Mouse (Mus musculus) cerebellum, postnatal 14 days (tissue): ENCODE data around the gene Cnfn.
A peak's percentile ranks its signal among the peaks of the same experiment; 100 is the strongest.
"Not testable (repeated sequence)": the region's sequence is repeated elsewhere in the genome, so short reads cannot be mapped to it uniquely, and the experiment has no call there.

Source experiments
- DNase-seq, 2 experiments: peaks; one replicate each; pipeline ENCODE4 v3.0.0; 2021; ENCODE audit warnings: mixed read lengths in 2 of 2

Gene Cnfn

GRCm38 (mm10) chr7:25369058-25369749, at the start of gene Cnfn:
Cnfn (minus strand) TSS chr7:25369724.
- peak; percentile 75 to 76 for DNase-seq

DNA sequence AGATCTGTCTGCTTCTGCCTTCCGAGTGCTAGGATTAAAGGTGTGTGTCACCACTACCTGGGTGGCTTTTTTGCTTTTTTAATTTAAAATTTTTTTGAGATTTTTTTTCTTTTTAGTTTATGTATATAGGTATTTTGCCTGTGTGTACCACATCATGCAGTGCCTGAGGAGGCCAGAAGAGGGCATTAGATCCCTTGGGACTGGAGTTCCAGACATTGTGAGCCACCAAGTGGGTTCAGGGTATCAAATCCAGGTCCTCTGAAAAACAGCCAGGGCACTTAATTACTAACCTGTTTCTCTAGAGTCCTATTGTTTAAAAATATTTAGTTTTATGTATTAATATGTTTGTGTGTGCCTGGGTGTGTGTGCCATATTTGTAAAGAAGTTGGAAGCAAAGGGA, 48.1 kb upstream of the Cnfn start:
- peak; percentile 43 to 61 for DNase-seq

- no peak for DNase-seq
Measured at GRCm38 (mm10) chr7:25412833-25413441, 43.4 kb upstream of the Cnfn start, which contains the start of gene Cxcl17. Cxcl17 (minus strand) TSS chr7:25412886.

- no peak for DNase-seq
Measured at GRCm38 (mm10) chr7:25411861-25412260, 42.3 kb upstream of the Cnfn start.

GRCm38 (mm10) chr7:25410969-25411615, 41.6 kb upstream of the Cnfn start:
- DNase-seq, result no peak

GRCm38 (mm10) chr7:25409114-25409760, 39.7 kb upstream of the Cnfn start:
- peak in 1 of 2 experiments; percentile 60 for DNase-seq

- DNase-seq, result no peak
Measured at GRCm38 (mm10) chr7:25406468-25406867, 36.9 kb upstream of the Cnfn start.

DNA sequence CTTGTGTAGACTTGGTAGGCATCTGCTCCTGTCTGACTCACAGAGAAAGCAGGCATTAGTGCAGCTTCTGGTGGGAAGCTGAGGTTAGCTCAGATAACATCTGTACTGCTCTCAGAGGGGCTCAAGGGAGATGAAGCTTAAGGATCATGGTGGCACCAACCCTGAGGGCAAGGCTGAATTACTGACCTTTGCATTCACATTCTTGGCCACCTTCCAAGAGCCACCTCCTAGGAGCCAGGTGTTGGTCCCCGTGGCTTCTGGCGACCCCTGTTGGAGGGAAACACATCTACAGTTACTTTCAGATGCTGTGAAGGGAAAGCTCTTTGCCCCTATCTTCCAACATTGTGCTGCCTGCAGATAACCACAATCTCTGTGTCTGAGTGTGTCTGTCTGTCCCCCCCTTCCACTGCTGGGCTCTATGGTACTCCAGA, 33.2 kb upstream of the Cnfn start:
- peak; percentile 38 to 60 for DNase-seq

DNA sequence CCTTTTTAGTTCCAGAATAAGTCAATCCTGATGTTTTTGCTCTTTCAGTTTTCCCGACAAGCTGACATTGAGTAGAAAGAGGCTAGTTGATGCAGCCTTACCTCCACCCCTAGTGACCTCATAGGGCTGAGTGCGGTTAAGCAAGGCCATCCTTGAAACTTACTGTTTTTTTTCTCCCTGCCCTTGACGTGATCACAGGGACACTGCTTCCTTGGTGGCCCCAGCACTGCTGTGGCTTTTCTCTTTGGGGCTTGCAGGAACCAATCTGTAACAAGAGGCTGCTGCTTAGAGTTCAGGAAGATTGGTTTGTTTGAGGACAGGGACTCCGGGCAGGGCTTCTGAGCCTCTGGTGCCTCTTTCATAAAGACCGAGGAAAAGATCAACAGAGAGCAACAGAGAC, 32.5 kb upstream of the Cnfn start:
- no peak for DNase-seq

DNA sequence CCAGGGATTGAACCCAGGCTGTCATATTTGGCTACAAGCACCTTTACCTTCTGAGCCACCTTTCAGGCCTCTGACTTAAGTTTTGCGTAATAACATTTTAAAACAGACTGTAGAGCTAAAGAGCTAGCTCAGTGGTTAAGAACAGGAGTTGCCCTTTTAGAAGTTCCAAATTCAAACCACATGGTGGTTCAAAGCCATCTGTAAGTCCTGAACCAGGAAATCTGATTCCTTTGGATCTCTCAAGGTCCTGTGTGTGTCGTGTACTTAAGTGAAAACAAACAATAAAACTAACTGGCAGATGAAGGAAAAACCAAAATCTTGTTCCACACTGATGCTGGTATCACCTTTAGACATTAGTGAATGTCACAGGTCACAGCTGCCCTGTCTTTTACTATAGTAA, 32.0 kb upstream of the Cnfn start:
- DNase-seq, result no peak

DNA sequence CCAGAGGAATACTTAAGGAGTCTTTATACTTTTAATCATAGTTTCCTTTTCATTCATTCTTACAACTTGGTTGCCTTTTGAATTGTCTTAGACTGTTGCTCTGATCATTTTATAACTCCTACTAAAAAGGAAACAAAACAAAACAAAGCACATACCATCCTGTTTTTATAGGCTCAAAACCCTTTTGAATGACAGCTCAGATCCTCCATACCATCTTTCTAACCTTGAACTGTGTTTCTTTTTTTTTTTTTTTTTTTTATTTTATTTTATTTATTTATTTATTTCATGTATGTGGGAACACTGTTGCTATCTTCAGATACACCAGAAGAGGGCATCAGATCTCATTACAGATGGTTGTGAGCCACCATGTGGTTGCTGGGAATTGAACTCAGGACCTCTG, 29.5 kb upstream of the Cnfn start:
- DNase-seq, result not testable (repeated sequence)

- no peak for DNase-seq
Measured at GRCm38 (mm10) chr7:25398610-25399009, 29.1 kb upstream of the Cnfn start, which contains the start of gene Lipe. Lipe (minus strand) TSS chr7:25398710.

DNA sequence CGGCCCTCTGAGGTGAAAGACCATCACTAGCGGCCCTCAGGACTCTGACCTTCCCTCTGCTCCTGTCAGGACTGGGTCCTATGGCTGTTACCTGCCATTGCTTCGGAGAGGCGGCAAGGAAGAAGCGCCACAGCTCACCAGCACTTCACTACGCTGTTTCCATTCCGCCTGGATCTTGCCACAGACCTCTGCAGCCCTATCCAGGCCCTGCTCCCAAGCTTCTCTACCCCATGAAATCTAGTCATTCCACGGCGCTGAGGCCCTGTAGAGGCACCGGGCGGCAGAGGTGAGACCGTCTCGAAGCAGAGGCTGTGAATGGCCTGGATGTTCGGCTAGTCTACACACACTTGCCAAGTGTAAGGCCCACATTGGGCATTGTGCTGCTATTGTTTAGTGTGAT, 27.1 kb upstream of the Cnfn start:
- no peak for DNase-seq

DNA sequence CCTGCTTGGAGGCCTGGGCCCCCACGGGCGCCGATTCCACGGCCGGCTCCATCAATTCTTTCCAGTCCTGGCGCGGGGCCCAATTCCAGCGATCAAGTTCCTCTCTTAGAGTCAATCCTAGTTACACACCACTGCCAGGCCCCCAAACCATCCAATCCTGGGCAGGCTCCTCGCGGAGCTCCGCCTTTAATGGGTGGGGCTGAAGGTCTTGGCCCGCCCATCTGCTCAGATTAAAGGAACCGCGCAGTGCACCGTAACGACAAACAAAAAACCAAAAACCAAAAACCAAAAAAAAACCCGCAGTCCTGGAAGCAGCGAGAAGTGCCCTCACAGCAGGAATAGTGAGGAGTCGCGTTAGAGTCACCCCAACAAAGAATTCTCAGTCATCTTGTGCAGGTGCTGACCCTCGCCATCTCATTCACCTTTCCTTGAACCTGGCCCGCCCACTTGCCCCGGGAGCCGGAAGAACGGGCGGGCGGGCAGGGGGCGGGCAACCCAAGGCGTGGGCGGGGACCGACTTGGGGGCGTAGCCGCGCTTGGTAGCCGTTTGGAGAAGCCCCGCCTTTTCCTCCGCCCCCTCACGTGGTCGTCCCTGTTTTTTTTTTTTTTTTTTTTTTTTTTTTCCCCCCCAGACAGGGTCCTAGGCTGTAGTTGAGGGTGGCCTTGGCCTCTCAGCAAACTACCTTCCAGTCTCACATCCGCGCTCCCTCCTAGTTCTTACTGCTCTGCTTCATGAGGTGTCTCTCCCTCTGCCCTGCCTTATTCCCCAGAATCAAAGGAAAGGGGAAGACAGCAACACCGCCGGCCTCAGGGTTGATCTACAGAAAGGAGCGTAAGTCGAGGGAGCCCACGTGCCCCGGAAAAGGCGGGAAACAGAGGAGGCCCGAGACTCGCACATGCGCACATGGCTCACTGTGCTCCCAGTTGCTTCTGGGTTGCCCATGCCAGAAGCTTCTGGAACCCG, 26.3 kb upstream of the Cnfn start:
- DNase-seq, result peak; percentile 98 to 100

DNA sequence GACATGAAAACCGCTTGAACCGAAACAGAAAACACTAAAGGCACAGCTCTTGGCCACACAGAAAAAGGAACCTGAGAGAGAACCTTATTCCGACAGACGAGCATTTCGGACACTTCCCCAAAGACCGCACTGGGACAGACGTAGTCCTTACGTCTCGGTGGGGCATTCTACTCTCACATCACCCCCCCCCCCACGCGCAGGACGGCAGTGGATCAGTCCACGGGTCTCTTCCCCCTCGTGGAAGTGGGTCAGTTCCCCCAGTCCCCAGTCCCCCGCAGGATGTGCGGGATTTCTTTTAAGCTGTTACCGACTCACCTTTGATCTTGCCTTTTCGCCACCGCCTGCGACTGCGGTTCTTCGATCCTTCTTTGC, 25.6 kb upstream of the Cnfn start:
- DNase-seq, result no peak

- DNase-seq, result no peak
Measured at GRCm38 (mm10) chr7:25394754-25395153, 25.2 kb upstream of the Cnfn start.

DNA sequence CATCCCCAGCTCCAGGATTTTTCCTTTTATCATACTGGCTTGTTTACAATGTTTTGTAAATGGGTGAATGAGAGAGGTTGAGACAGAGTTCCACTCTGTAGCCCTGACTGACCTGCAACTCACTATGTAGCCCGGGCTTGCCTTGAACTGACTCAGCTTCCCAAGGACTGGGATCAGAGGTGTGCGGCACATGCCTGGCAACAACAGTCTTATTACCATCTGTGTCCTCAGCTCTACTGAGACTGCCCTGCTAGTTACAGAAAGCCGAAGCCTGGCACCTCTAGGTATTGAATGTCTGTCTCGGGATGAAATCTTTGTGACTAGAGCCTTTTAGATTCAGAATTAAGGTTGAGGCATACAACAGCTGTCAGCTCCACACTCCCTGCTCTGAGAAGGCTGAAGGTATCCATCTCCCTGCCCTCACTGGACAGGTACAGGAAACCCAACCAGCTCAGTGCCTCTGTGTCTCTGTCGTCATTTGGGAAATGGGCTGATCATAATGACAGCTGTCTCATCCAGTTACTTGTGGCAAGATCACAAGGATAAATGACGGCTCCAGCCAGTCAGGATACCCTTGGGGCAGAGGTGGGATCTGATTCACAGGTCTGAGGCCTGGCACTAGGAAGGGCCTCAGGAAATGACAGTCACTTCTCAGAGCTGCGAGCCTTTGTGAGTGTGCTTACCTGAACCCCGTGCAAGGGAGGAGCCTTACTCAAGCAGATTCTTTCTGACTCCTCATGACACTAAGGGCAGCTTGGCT, 24.1 kb upstream of the Cnfn start:
- DNase-seq, result no peak

DNA sequence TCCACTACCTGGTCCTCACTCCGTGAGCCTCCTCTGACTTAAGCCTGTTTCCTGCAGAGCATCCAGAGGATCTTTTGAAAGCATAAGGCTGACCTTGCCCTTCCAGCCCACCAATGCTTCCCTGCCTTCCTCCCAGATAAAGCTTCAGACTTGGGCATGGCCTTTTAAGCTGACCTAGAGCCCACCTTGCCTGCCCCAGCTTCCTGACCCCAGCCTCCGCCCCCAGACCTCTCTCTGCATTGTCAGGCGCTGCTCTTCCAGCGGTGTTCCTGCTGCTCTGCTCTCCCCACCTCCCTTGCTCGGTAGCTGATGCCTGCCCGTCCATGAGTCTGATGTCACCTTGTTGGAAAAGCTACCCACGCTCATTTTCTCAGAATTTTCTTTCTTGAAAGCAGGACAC, 23.3 kb upstream of the Cnfn start:
- DNase-seq, result no peak

- DNase-seq, result no peak
Measured at GRCm38 (mm10) chr7:25391856-25392453, 22.4 kb upstream of the Cnfn start.

- DNase-seq, result no peak
Measured at GRCm38 (mm10) chr7:25390986-25391385, 21.5 kb upstream of the Cnfn start.
